Mouse (Mus musculus) urinary bladder, adult 18-20 months (tissue): Measurements from ENCODE around the gene Srrm3.

Source experiments
- DNase-seq, 2 experiments: peaks; one replicate each; pipeline ENCODE4 v3.0.0; 2022; ENCODE audit warnings: low spot score in 2 of 2, mixed read lengths in 2 of 2

Gene Srrm3

GRCm38 (mm10) chr5:135822316-135822944 is 15.7 kb downstream of the Srrm3 start:
- no peak for DNase-seq

GRCm38 (mm10) chr5:135824517-135824916 is 17.8 kb downstream of the Srrm3 start:
- DNase-seq, result no peak

GRCm38 (mm10) chr5:135826225-135826624 is 19.5 kb downstream of the Srrm3 start:
- no peak for DNase-seq

DNA sequence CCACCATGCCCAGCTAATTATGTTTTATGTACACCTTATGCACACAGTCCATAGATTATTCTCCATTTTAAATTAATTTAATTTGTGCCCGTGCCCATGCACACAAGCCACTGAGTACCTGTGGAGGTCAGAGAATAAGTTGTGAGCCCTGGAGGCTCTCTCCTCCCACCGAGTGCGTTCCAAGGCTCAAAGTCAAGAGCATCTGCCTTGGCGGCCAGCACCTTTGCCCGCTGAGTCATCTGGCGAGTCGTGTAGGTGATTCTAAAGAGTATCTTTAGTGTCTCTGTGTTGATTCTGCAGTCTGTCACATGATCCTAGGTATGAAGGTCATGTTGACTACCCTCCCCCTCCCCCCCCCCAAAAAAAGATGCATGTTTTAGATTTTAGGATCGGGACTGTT is 22.7 kb downstream of the Srrm3 start:
- DNase-seq, result no peak

- DNase-seq, result no peak
Measured at GRCm38 (mm10) chr5:135832729-135833128, 26.0 kb downstream of the Srrm3 start.

GRCm38 (mm10) chr5:135834769-135835491 is 28.2 kb downstream of the Srrm3 start:
- peak; percentile 25 to 41 for DNase-seq

GRCm38 (mm10) chr5:135835492-135835858 is 28.8 kb downstream of the Srrm3 start:
- DNase-seq, result no peak

- DNase-seq, result no peak
Measured at GRCm38 (mm10) chr5:135835981-135836380, 29.3 kb downstream of the Srrm3 start.

- no peak for DNase-seq
Measured at GRCm38 (mm10) chr5:135841651-135842050, 35.0 kb downstream of the Srrm3 start.

DNA sequence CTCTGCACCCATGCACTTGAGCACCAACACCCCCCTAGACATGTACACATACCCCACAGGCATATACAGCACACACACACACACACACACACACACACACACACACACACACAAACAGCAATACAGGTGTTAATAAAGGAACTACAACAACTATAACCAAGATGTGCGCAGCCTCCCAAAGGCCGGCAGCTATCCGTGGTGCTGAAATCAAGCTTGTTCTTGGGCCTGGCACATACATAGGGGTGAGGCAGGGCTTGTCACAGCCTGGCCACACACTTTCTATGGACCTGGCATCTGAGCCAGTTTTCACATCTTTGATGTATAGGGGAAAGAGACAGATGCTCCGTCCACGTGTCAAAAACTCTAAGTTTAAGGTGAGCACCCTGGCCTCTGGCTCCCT is 36.7 kb downstream of the Srrm3 start:
- DNase-seq, result no peak

DNA sequence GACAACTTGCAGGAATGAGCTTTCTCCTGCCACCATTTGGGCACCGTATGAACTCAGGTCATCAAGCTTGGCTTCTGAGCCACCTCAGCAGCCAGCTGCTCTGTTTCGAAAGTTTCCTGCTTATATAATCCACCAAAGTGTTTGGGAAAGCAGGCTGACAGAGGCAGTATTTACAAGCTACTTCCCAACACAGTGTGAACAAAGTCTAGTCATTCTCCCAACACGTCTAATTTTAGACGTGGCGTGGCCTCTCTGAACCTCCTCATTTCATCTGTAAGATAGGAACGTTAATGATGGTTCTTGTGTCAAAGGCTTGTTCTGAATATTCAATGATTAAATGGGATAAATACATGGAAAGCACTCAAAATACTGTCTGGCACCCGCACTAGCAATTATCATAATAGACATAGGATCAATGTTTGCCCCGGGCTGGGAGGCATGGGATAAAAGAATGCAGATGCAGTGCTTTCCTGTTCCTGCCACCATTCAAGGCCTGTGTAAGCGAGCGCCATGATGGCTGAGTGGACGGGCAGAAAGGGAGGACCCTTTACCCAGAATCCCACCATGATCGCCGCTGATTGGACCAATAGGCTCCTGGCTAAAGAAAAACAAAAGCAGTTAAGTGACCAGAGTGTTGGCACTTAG is 39.1 kb downstream of the Srrm3 start:
- DNase-seq, result no peak

- no peak for DNase-seq
Measured at GRCm38 (mm10) chr5:135847460-135847859, 40.8 kb downstream of the Srrm3 start.

DNA sequence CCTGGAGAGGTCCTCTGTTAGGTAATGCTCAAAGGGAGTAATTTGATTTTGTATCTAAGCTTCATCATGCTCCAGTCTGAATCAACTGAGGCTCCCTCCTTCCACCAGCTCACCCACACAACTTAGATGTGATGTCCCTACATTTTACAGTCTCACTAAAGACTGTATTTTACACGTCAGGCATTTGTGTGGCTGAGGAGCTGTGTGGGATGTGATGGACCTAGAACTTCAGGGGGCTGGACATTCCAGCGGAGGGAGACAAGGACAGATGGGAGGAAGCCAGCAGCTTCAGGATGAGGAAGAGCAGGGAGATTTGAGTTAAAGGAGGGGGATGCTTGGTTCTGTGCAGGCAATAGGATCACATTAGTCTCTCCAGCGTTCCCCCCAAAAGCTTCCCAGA is 41.2 kb downstream of the Srrm3 start:
- DNase-seq, result no peak

DNA sequence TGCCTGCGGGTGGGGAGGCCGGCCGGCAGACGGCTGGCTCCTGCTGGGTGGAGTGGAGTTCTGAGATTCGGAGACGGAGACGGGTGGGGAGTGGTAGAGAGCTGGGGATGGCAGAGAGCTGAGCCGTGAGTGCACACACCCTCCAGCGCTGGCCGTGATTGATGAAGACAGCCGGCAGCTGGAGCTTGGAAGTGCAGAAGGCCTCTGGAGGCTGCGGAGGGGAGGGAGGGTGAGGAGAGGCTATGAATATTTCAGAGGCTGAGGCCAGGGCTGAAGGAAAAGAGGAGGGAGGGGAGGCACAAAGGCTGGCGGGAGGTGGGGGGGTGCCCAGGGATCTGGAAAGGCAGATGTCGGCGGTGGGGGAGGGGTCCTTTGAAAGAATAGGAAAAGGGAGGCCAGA is 44.3 kb downstream of the Srrm3 start:
- no peak for DNase-seq

GRCm38 (mm10) chr5:135851481-135851880 is 44.8 kb downstream of the Srrm3 start:
- no peak for DNase-seq

GRCm38 (mm10) chr5:135852421-135852820 is 45.7 kb downstream of the Srrm3 start:
- DNase-seq, result no peak

DNA sequence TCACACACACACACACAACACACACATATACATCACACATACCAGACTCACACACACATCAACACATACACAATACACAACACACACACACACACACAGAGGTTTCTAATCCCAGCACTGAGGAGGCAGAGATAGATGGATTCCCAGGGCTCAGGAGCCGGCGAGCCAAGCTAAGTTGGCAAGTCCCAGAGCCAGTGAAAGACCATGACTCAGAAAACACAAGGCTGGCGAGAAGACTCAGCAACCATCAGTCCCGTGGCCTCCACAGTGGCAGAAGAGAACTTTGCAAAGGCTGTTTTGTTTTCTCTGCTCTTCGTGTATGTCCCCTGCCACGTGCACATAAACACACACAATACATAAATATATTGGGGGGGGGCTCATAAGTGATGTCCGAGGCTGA is 47.0 kb downstream of the Srrm3 start:
- no peak for DNase-seq

GRCm38 (mm10) chr5:135855156-135855555 is 48.5 kb downstream of the Srrm3 start:
- DNase-seq, result peak in 1 of 2 experiments; percentile 54

GRCm38 (mm10) chr5:135866662-135867061 is 60.0 kb downstream of the Srrm3 start:
- no peak for DNase-seq

DNA sequence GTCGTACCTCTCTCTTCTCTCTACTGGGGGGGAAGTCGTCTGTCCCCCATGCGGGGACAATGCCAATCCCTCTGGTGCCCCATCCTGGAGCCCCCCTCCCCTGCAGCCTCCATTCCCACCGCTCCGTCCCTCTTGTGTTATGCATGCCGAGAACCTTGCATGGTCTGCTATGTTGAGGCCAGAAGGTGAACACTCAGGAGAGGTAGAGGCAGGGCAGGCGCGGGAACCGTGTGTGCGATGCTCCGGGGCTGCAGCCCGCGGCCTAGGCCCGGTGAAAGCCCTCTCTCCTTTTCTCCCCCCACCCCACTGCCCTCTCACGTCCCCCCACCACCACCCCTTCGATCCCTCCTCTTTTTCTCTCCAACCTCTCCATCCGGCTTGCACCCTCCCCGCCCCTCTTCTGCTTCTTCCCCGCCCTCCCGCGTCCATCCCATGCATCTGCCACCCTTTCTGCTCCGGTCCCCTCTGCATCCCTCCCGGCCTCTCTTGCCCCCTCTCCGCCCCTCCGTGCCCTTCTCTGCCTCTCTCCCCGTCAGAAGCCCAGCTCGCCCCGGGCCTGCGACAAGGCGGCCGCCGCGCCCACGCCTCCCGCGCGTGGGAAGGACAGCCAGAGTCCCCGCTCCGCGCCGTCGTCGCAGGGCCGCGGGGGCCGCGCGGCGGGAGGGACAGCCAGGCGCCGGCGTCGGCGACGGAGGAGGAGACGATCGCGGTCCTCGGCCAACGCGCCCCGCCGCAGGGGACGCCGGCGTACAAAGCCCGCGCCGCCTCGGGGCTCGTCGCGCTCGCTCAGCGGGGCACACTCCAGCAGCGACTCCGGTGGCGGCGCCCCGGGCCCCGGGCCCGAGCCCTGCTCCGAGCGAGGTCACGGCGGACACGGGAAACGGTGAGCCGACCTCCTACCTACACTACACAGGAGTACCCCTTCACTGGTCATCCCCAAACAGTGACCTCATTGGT is 61.2 kb downstream of the Srrm3 start:
- no peak for DNase-seq

DNA sequence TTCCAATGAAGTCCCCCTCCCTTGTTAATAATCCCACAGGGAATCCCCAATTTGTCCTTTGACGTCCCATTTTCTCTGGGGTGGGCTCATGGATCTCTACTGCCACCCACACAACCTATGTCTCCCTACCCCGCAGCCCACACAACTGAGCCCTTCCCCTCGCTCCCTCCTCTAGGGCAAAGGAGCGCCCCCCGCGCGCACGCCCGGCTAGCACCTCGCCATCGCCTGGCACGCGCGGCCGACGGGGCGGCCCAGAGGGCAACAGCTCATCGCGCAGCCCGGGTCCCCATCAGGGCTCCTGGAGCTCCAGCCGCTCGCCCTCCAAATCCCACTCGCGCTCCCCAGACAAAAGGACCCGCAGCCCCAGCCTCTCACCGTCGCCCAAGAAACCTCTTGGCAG is 62.0 kb downstream of the Srrm3 start:
- DNase-seq, result no peak
